Mouse (Mus musculus): ENCODE data around the gene Arhgap35. TPM values are rescaled to one million over a fixed set of nuclear protein-coding genes. Genes with fewer than 3 reads are reported as not detected.
A peak's percentile ranks its signal among the peaks of the same experiment; 100 is the strongest.

Arhgap35 gene
- polyA plus RNA-seq, 1 experiment = 3.0 TPM

- 83% methylated on average over 8 of the region's 8 CpGs for WGBS
- no peak for TF ChIP-seq CTCF (IDR thresholded peaks at IDR 0.05; ENCODE audit: control insufficient read depth, insufficient read depth, low read length)
- TF ChIP-seq POLR2A (IDR thresholded peaks at IDR 0.05; ENCODE audit: borderline replicate concordance, control insufficient read depth, low read depth, low read length) = no peak
- no peak within 1 kb of the TSS for H3K4me3 ChIP-seq (replicated peaks; ENCODE audit: control insufficient read depth, low read depth, low read length)
- H3K4me1 ChIP-seq (ENCODE audit: control insufficient read depth, insufficient read depth, low read length) = no peaks in the 10 kb centered on the region
- H3K27ac ChIP-seq (ENCODE audit: control insufficient read depth, insufficient read depth, low read depth, low read length, poor library complexity) = no peak within 1 kb of the TSS; the same call in 1 of the 2 replicates
Measured at GRCm38 (mm10) chr7:16477628-16478027, 137.2 kb downstream of the Arhgap35 start, which contains the start of gene Npas1. TSS of gene Npas1 (minus strand) at chr7:16477728.

DNA sequence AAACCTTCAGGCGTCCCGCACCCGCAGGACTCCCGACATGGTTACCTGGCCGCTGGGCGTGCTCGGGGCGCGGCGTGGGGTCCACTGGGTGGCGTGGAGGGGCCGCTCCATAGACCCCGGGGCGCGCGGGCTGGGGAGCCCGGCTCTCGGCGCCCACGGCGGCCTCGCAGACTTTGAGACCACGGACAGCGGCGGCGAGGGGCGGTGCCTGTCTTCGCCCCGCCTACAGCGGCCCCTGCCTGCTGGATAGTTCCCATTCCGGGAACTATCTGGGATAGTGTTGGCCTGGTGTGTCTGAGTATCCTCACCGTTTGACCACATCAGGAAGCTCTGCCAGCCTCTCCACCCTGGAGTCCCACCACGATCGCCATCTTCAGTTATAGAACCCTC, 138.2 kb downstream of the Arhgap35 start:
- WGBS = 9% methylated on average over 34 of the region's 34 CpGs

DNA sequence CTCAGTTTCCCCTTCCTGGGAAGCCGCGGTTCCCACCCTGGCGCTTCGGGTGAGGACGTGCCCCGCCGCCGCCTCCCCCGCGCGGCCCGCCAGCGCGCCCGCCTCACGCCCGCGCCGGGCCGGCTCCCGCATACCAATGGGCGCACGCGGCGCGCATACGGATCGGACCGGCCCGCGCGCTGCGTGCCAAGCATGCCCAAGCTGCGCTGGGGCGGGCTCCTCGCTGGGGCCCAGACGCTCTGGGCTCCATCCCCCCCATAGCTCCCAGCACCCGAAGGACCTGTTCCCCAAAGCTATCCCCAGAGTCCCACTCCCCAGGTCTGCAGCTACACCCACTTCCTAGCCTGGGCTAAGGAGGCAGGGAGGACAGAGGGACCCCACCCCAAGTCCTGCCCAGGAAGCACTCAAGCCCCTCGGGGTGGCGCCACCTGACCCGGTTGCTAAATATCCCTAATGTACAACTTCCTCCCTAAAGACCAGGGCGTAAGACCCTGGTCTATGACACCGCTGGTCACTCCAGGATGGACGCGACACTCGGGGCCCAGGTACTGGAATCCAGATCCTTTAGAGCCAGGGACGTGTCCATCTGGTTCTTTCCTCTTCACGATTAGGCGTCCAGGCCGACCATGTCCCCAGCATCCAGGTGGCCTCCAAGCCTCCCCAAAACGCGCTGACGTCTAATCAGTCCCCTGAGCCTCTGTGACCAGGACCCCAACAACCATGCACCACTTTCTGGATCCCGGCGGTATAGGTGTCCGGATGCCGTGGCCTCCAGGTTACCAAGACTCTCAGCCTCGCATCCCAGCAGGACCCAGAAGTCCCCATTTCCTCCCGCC, 138.8 kb downstream of the Arhgap35 start:
- WGBS = 3% methylated on average over 59 of the region's 59 CpGs
- H3K4me3 ChIP-seq (replicated peaks; ENCODE audit: control insufficient read depth, low read depth, low read length) = no peak overlapping the region
- H3K27ac ChIP-seq (ENCODE audit: control insufficient read depth, insufficient read depth, low read depth, low read length, poor library complexity) = no peak overlapping the region; the same call in 1 of the 2 replicates
- TF ChIP-seq CTCF (IDR thresholded peaks at IDR 0.05; ENCODE audit: control insufficient read depth, insufficient read depth, low read length) (no peak), POLR2A (IDR thresholded peaks at IDR 0.05; ENCODE audit: borderline replicate concordance, control insufficient read depth, low read depth, low read length) (no peak)
- H3K4me1 ChIP-seq (ENCODE audit: control insufficient read depth, insufficient read depth, low read length) = no peaks in the 10 kb centered on the region

More for the DNA sequence above, 138.2 kb downstream of the Arhgap35 start:
- TF ChIP-seq CTCF (IDR thresholded peaks at IDR 0.05; ENCODE audit: control insufficient read depth, insufficient read depth, low read length) = no peak
- TF ChIP-seq POLR2A (IDR thresholded peaks at IDR 0.05; ENCODE audit: borderline replicate concordance, control insufficient read depth, low read depth, low read length) = no peak
- no peak overlapping the region; the same call in 1 of the 2 replicates for H3K27ac ChIP-seq (ENCODE audit: control insufficient read depth, insufficient read depth, low read depth, low read length, poor library complexity)
- H3K4me3 ChIP-seq (replicated peaks; ENCODE audit: control insufficient read depth, low read depth, low read length) = no peak overlapping the region
- H3K4me1 ChIP-seq (ENCODE audit: control insufficient read depth, insufficient read depth, low read length) = no peaks in the 10 kb centered on the region

GRCm38 (mm10) chr7:16475321-16475720, 139.5 kb downstream of the Arhgap35 start:
- H3K4me1 ChIP-seq (ENCODE audit: control insufficient read depth, insufficient read depth, low read length) = no peaks in the 10 kb centered on the region
- H3K27ac ChIP-seq (ENCODE audit: control insufficient read depth, insufficient read depth, low read depth, low read length, poor library complexity) = no peak overlapping the region
- TF ChIP-seq POLR2A (IDR thresholded peaks at IDR 0.05; ENCODE audit: borderline replicate concordance, control insufficient read depth, low read depth, low read length) = no peak
- TF ChIP-seq CTCF (IDR thresholded peaks at IDR 0.05; ENCODE audit: control insufficient read depth, insufficient read depth, low read length) = no peak
- 6% methylated on average over 23 of the region's 23 CpGs for WGBS
- H3K4me3 ChIP-seq (replicated peaks; ENCODE audit: control insufficient read depth, low read depth, low read length) = no peak overlapping the region

DNA sequence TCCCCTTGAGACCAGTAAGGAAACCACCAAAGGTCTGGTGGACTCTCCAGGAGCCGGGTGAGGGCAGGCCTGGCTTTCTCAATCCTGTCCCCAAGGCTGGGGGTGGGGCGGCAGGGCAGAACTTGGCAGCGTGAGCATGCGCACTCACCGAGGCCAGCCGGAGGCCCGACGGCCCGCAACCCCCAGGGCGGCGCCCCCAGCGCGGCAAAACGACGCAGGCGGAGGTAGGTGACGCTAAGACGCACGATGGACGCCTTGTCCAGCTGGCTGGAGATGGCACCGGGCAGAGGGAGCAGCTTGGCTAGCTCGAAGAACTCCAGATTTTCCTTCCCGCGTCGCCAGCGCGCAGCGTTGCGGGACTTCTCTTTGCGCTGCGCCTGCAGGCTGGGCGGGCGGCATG, 140.3 kb downstream of the Arhgap35 start:
- TF ChIP-seq CTCF (IDR thresholded peaks at IDR 0.05; ENCODE audit: control insufficient read depth, insufficient read depth, low read length) = no peak
- TF ChIP-seq POLR2A (IDR thresholded peaks at IDR 0.05; ENCODE audit: borderline replicate concordance, control insufficient read depth, low read depth, low read length) = no peak
- 11% methylated on average over 33 of the region's 33 CpGs for WGBS
- Histone ChIP-seq H3K4me3 (replicated peaks; ENCODE audit: control insufficient read depth, low read depth, low read length) (no peak overlapping the region), H3K27ac (ENCODE audit: control insufficient read depth, insufficient read depth, low read depth, low read length, poor library complexity) (no peak overlapping the region), H3K4me1 (ENCODE audit: control insufficient read depth, insufficient read depth, low read length) (no peaks in the 10 kb centered on the region)

- Histone ChIP-seq H3K27ac (ENCODE audit: control insufficient read depth, insufficient read depth, low read depth, low read length, poor library complexity) (no peak overlapping the region), H3K4me3 (replicated peaks; ENCODE audit: control insufficient read depth, low read depth, low read length) (no peak overlapping the region), H3K4me1 (ENCODE audit: control insufficient read depth, insufficient read depth, low read length) (no peaks in the 10 kb centered on the region)
- 80% methylated on average over 8 of the region's 8 CpGs for WGBS
- TF ChIP-seq POLR2A (IDR thresholded peaks at IDR 0.05; ENCODE audit: borderline replicate concordance, control insufficient read depth, low read depth, low read length) (no peak), CTCF (IDR thresholded peaks at IDR 0.05; ENCODE audit: control insufficient read depth, insufficient read depth, low read length) (no peak)
Measured at GRCm38 (mm10) chr7:16473847-16474246, 140.9 kb downstream of the Arhgap35 start.

DNA sequence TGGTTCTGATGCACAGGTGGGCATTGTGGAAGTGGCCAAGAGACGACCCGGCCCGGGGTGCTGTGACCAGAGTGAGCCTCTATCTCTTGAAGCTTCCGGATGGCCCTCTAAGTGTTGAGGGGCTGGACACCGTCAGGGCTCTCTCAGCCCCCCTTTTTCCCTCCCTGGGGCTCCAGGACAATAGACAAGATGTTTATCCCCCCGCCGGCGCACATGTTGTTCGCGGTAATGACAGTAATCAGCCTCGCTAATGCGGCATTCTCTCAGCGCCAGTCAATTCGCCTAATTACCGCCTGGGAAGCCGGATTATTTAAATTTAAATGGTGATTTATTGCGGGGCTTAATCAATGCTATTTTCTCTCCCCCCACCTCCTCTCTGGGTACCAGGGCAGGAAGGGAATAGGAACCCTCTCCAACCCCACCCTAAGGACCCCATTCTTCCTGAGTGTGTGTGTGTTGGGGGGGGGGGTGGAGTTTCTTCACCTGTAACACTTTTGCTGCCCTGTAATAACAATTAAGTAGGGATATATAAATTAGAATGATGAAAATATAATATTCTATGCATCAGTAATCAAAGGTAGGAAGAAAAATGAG, 142.6 kb downstream of the Arhgap35 start:
- no peak overlapping the region for H3K27ac ChIP-seq (ENCODE audit: control insufficient read depth, insufficient read depth, low read depth, low read length, poor library complexity)
- no peaks in the 10 kb centered on the region for H3K4me1 ChIP-seq (ENCODE audit: control insufficient read depth, insufficient read depth, low read length)
- TF ChIP-seq POLR2A (IDR thresholded peaks at IDR 0.05; ENCODE audit: borderline replicate concordance, control insufficient read depth, low read depth, low read length) = no peak
- no peak for TF ChIP-seq CTCF (IDR thresholded peaks at IDR 0.05; ENCODE audit: control insufficient read depth, insufficient read depth, low read length)
- no peak overlapping the region for H3K4me3 ChIP-seq (replicated peaks; ENCODE audit: control insufficient read depth, low read depth, low read length)
- WGBS = 34% methylated on average over 17 of the region's 17 CpGs

- no peak for TF ChIP-seq POLR2A (IDR thresholded peaks at IDR 0.05; ENCODE audit: borderline replicate concordance, control insufficient read depth, low read depth, low read length)
- TF ChIP-seq CTCF (IDR thresholded peaks at IDR 0.05; ENCODE audit: control insufficient read depth, insufficient read depth, low read length) = peak; percentile 44
- H3K4me1 ChIP-seq (ENCODE audit: control insufficient read depth, insufficient read depth, low read length) = no peaks in the 10 kb centered on the region
- WGBS = 37% methylated on average over 9 of the region's 9 CpGs
Measured at GRCm38 (mm10) chr7:16471549-16471948, 143.2 kb downstream of the Arhgap35 start.

More at GRCm38 (mm10) chr7:16471549-16471948, 143.2 kb downstream of the Arhgap35 start:
- no peak overlapping the region for H3K27ac ChIP-seq (ENCODE audit: control insufficient read depth, insufficient read depth, low read depth, low read length, poor library complexity)
- H3K4me3 ChIP-seq (replicated peaks; ENCODE audit: control insufficient read depth, low read depth, low read length) = no peak overlapping the region
